Mouse (Mus musculus) lung, postnatal 0 days (tissue): ENCODE measurements around the gene Tctex1d1. TPM values are rescaled to one million over a fixed set of nuclear protein-coding genes. Genes with fewer than 3 reads are reported as not detected.

Experiments used
- ATAC-seq: fragments of 200-750 bp; cut with Nextera tagmentation; 2 replicates; pipeline ENCODE4 v1.8.0; 2017; ENCODE audit warnings: moderate library complexity
- DNase-seq: peaks from one replicate; pipeline ENCODE4 v3.0.0-alpha.2; 2016; ENCODE audit warnings: low spot score
- H3K27ac ChIP-seq: fragments of 300-500 bp; sonication (generic); 2 replicates; pipeline ENCODE4 v1.5.1; 2014; ENCODE audit warnings: antibody characterized with exemption, mild to moderate bottlenecking, low read length, mixed read lengths
- H3K27me3 ChIP-seq: fragments of 300-500 bp; sonication (generic); replicated peaks from 2 replicates; pipeline ENCODE4 v1.6.1; 2014; ENCODE audit warnings: low read length, mixed read lengths; ENCODE audit not compliant: insufficient read depth
- H3K36me3 ChIP-seq: fragments of 300-500 bp; sonication (generic); 2 replicates; pipeline ENCODE4 v1.6.1; 2014; ENCODE audit warnings: low read length, mixed read lengths; ENCODE audit not compliant: insufficient read depth
- H3K4me1 ChIP-seq: fragments of 300-500 bp; sonication (generic); 2 replicates; pipeline ENCODE4 v1.6.1; 2014; ENCODE audit warnings: antibody characterized with exemption, low read depth, low read length, mixed read lengths; ENCODE audit not compliant: insufficient read depth
- H3K4me2 ChIP-seq: fragments of 300-500 bp; sonication (generic); replicated peaks from 2 replicates; pipeline ENCODE4 v1.6.1; 2014; ENCODE audit warnings: low read depth, mild to moderate bottlenecking, low read length, moderate library complexity, mixed read lengths
- H3K4me3 ChIP-seq: fragments of 300-500 bp; sonication (generic); 2 replicates; pipeline ENCODE4 v1.5.1; 2014; ENCODE audit warnings: low read depth, low read length
- H3K9ac ChIP-seq: fragments of 300-500 bp; sonication (generic); replicated peaks from 2 replicates; pipeline ENCODE4 v1.6.1; 2014; ENCODE audit warnings: low read depth, mild to moderate bottlenecking
- H3K9me3 ChIP-seq: fragments of 300-500 bp; sonication (generic); 2 replicates; pipeline ENCODE4 v1.6.1; 2016; ENCODE audit warnings: low read length, mixed read lengths
- CTCF ChIP-seq: IDR thresholded peaks from 2 replicates; pipeline ENCODE4 v1.5.1; 2016; ENCODE audit warnings: antibody characterized with exemption, mild to moderate bottlenecking
- EP300 ChIP-seq: IDR thresholded peaks from 2 replicates; pipeline ENCODE4 v1.6.1; 2016; ENCODE audit warnings: antibody characterized with exemption, mild to moderate bottlenecking, control low read depth
- WGBS: fragments of 180-500 bp; shearing (Covaris S2); extraction: QIAGEN DNeasy Blood & Tissue Kit; methylation state at CpG from one replicate; pipeline ENCODE4 v1.1.7; 2014; 5-methylcytosine and 5-hydroxymethylcytosine counted together
- polyA plus RNA-seq: library from polyadenylated mRNA; unstranded; fragments of >200 nt; fragmentation: Nextera tagmentation; extraction: Ambion mirVana; gene quantifications from 2 replicates; pipeline ENCODE4 v1.2.1, GENCODE M21; 2015

Tctex1d1 gene
- polyA plus RNA-seq, 1 experiment from 2014 or later: 0.61 TPM

DNA sequence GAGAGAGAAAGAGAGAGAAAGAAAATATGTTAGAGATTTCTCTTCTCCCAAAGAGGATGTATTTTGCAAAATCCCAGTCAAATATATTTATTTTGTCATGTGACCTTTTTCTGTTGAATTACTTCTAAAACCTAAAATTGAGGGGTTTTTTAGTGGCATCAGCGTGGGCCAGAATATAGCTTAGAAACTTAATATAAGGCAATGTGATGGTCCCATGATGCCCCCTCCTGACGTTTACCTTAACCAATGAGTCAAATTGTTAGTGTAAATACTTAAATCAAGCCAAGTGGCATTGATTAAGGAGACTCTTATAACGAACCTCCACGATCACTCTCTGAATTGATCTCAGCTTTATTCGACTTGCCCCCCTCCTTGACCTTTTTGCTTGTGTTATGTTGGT lies 4.2 kb upstream of the Tctex1d1 start:
- Histone ChIP-seq H3K4me2 (no peak overlapping the region), H3K4me1 (peaks cover 7% of the 10 kb centered on the region; the same call in 1 of the 2 replicates), H3K4me3 (no peak overlapping the region), H3K27me3 (no peaks in the 10 kb centered on the region), H3K36me3 (no peaks in the 10 kb centered on the region), H3K27ac (no peak overlapping the region), H3K9me3 (no peaks in the 10 kb centered on the region), H3K9ac (no peak overlapping the region)
- TF ChIP-seq EP300 (no peak), CTCF (no peak)
- 46% methylated on average over 5 of the region's 5 CpGs for WGBS
- ATAC-seq: no peak
- no peak for DNase-seq

DNA sequence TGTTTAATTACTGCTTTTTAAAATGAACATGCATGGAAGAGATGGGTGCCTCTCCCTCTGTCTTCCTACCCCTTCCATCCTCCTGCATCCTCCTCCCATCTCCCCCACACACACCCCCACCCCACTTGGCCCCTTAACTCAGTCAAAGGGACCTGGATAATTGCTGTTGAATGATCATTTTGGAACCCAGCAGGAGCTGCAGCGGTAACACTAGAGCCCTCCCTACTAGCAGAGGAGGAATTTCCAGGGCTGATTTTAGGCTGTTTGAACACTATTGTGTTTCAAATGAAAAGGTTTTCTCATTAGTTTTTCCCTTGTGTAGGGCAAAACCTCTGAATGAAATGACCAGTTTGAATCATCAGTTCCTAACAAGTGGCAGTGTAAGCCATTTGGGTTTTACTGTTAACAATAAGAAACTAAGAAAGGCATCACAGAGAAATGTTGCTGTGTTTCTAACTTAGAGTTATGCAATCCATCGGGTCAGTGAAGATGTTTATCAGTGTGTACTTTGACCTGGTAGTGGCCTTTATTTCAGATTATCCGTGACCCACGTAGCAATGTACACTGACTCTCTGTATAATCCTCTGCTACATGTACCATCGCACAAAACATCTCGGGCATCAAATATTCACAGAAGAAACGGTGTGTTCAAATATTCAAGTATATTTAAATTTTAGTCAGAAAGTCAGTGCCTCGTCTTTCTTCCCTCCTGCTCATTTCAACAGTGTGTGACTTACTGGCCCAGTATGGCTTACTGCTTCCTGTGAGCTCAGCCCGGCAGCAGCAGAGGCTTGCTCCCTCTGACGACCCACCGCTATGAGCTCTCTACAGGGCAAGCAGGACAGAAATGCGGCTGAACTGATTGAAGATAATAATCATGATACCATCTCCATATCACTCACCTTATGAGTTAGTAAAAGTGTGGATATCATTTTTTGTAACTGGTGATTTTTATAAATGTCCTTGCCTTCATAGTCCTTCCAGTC lies 1.8 kb upstream of the Tctex1d1 start:
- Histone ChIP-seq H3K36me3 (no peaks in the 10 kb centered on the region), H3K27me3 (no peaks in the 10 kb centered on the region), H3K27ac (no peak overlapping the region), H3K4me2 (no peak overlapping the region), H3K9me3 (no peaks in the 10 kb centered on the region), H3K4me3 (no peak overlapping the region), H3K4me1 (peaks cover 7% of the 10 kb centered on the region; the same call in 1 of the 2 replicates), H3K9ac (no peak overlapping the region)
- ATAC-seq: no peak
- TF ChIP-seq EP300 (no peak), CTCF (no peak)
- no peak for DNase-seq
- WGBS: 47% methylated on average over 12 of the region's 12 CpGs

DNA sequence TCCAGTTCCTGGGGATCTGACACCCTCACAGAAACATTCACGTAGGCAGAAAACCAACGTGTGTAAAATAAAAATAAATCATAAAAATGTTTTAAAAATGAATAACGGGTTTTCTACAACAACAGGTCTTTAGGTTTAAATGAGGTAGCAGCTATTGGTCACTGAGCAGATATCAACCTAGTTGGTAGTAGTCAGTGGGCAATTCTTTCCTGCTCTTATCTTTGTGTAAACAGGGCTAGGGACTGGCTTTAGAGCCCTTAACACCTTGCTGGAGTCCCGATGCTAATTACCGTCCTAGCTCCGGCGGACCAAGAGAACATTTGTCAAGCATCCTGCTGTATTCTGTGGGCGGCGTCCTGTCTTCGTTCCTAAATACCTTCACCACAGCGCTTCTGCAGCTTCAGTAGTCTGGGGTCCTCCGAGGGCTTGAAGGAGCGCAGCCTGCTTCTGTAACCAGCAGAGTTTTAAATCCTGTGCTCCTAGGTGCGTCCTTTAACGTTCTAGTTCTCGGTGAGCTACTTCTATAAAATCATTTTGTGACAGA lies 556 bp upstream of the Tctex1d1 start:
- Histone ChIP-seq H3K36me3 (no peaks in the 10 kb centered on the region), H3K4me2 (0 out of 2 replicates have a peak overlapping the region, but pooled peaks have one; percentile 19), H3K4me1 (peaks cover 7% of the 10 kb centered on the region; the same call in 1 of the 2 replicates), H3K27me3 (no peaks in the 10 kb centered on the region), H3K27ac (no peak overlapping the region), H3K9ac (no peak overlapping the region), H3K9me3 (no peaks in the 10 kb centered on the region), H3K4me3 (no peak overlapping the region)
- DNase-seq (no peak), ATAC-seq (no peak)
- TF ChIP-seq CTCF (no peak), EP300 (no peak)
- 9% methylated on average over 16 of the region's 16 CpGs for WGBS

DNA sequence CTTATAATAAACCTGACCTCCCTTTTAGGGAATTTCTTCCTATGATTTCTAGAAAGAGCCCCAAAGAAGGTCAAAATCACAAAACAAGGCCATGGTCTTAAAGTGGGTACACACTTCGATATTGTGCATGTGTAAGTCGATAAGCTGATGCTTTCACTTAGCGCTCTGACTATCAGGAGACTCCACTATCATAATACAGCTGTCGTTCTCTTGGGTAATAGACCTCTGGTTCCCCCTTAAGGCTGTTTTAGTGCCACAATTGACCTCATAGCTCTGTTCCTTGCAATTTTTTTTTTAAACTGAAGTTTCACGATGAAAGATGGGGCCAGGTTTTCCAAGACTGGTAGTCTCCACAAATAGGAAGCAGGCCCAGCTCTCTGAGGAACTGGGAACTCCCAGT lies 979 bp downstream of the Tctex1d1 start:
- ATAC-seq (no peak), DNase-seq (peak; percentile 26)
- Histone ChIP-seq H3K9me3 (no peaks in the 10 kb centered on the region), H3K4me2 (peak overlapping the region; percentile 52; the same call in 1 of the 2 replicates), H3K9ac (no peak overlapping the region), H3K27me3 (no peaks in the 10 kb centered on the region), H3K4me1 (peaks cover 7% of the 10 kb centered on the region; the same call in 1 of the 2 replicates), H3K36me3 (no peaks in the 10 kb centered on the region), H3K4me3 (peak overlapping the region; percentile 20; the same call in 1 of the 2 replicates), H3K27ac (no peak overlapping the region)
- no peak for TF ChIP-seq EP300
- 0 out of 2 replicates have a peak, but pooled peaks have one; percentile 27 for TF ChIP-seq CTCF
- WGBS: 53% methylated on average over 5 of the region's 5 CpGs

DNA sequence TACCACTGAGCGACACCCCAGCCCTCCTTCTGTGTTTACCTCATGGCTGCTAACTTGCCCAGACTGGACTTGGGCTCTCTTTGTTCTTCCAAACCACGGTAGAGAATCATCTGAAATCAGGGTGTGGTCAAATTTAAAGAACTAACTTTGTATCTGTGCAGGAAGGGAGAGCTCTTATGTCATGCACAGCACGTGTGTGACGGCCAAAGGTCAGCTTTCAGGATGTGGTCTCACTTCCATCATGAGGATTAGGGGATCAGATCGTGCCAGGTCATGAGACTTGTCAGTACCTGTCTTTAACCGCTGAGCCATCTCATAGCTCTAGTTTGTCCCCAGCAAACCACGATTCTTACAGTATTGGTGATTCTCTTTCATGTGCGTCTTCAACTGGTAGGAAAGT lies 3.3 kb downstream of the Tctex1d1 start:
- H3K9me3 ChIP-seq: no peaks in the 10 kb centered on the region
- TF ChIP-seq CTCF (no peak), EP300 (no peak)
- no peak for ATAC-seq
- peaks cover 7% of the 10 kb centered on the region; the same call in 1 of the 2 replicates for H3K4me1 ChIP-seq
- H3K9ac ChIP-seq: no peak overlapping the region
- H3K4me2 ChIP-seq: no peak overlapping the region
- DNase-seq: no peak
- no peak overlapping the region for H3K27ac ChIP-seq
- no peaks in the 10 kb centered on the region for H3K27me3 ChIP-seq
- H3K4me3 ChIP-seq: no peak overlapping the region
- H3K36me3 ChIP-seq: no peaks in the 10 kb centered on the region
- WGBS: 71% methylated on average over 8 of the region's 8 CpGs

DNA sequence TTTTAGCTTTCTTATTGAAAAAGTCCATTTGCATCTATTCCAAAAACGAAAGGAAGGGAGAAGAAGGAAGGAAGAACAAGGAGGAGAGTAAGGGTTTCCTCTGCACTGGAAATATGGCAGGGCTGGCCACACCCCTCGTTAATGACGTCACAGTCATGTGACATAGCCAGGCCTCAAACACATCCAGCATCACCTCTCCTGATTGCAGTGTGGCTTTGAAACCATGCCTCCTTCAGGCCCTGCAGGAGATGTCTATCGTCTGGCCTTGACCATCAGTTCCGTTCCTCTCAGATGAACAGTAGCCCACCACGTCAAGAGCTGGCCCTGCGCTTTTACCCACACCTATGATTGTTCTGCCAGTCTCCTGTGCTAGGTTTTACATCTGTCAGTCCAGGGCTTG lies 7.8 kb downstream of the Tctex1d1 start:
- Histone ChIP-seq H3K27ac (no peak overlapping the region), H3K4me2 (no peak overlapping the region), H3K4me1 (no peaks in the 10 kb centered on the region), H3K36me3 (no peaks in the 10 kb centered on the region), H3K4me3 (no peak overlapping the region), H3K9me3 (no peaks in the 10 kb centered on the region), H3K9ac (no peak overlapping the region), H3K27me3 (no peaks in the 10 kb centered on the region)
- TF ChIP-seq CTCF (no peak), EP300 (no peak)
- DNase-seq: no peak
- WGBS: 60% methylated on average over 7 of the region's 7 CpGs
- ATAC-seq: no peak
